Mouse (Mus musculus) hindbrain, postnatal 0 days (tissue): Measurements from ENCODE around the gene Cux2. TPM values are rescaled to one million over a fixed set of nuclear protein-coding genes. Genes with fewer than 3 reads are reported as not detected.
A peak's percentile ranks its signal among the peaks of the same experiment; 100 is the strongest.

Source experiments
- ATAC-seq: fragments of 200-750 bp; cut with Nextera tagmentation; 2 replicates; pipeline ENCODE4 v1.8.0; 2017; ENCODE audit warnings: mild to moderate bottlenecking, moderate TSS enrichment, moderate library complexity
- DNase-seq: peaks from one replicate; pipeline ENCODE4 v3.0.0-alpha.2; 2015; ENCODE audit warnings: low spot score
- H3K27ac ChIP-seq: fragments of 300-500 bp; sonication (generic); 2 replicates; pipeline ENCODE4 v1.5.1; 2014; ENCODE audit warnings: mild to moderate bottlenecking
- H3K27me3 ChIP-seq: fragments of 300-500 bp; sonication (generic); 2 replicates; pipeline ENCODE4 v1.6.1; 2014; ENCODE audit warnings: low read length, mixed read lengths; ENCODE audit not compliant: insufficient read depth
- H3K36me3 ChIP-seq: fragments of 300-500 bp; sonication (generic); 2 replicates; pipeline ENCODE4 v1.6.1; 2014; ENCODE audit warnings: low read length, mixed read lengths; ENCODE audit not compliant: insufficient read depth
- H3K4me1 ChIP-seq: fragments of 300-500 bp; sonication (generic); 2 replicates; pipeline ENCODE4 v1.6.1; 2014; ENCODE audit warnings: antibody characterized with exemption, low read length, mixed read lengths; ENCODE audit not compliant: insufficient read depth
- H3K4me2 ChIP-seq: fragments of 300-500 bp; sonication (generic); 2 replicates; pipeline ENCODE4 v1.6.1; 2014; ENCODE audit warnings: low read depth, mild to moderate bottlenecking, low read length, moderate library complexity, mixed read lengths
- H3K4me3 ChIP-seq: fragments of 300-500 bp; sonication (generic); 2 replicates; pipeline ENCODE4 v1.5.1; 2014; ENCODE audit warnings: low read length
- H3K9ac ChIP-seq: fragments of 300-500 bp; sonication (generic); replicated peaks from 2 replicates; pipeline ENCODE4 v1.6.1; 2014; ENCODE audit warnings: mild to moderate bottlenecking, low read length, moderate library complexity, mixed read lengths
- H3K9me3 ChIP-seq: fragments of 300-500 bp; sonication (generic); 2 replicates; pipeline ENCODE4 v1.6.1; 2016; ENCODE audit warnings: low read length, mixed read lengths
- CTCF ChIP-seq: IDR thresholded peaks from 2 replicates; pipeline ENCODE4 v1.5.1; 2016; ENCODE audit warnings: antibody characterized with exemption, control low read depth, low read depth
- WGBS: fragments of 180-500 bp; shearing (Covaris S2); extraction: QIAGEN DNeasy Blood & Tissue Kit; methylation state at CpG from one replicate; pipeline ENCODE4 v1.1.7; 2014; 5-methylcytosine and 5-hydroxymethylcytosine counted together
- polyA plus RNA-seq: library from polyadenylated mRNA; unstranded; fragments of >200 nt; fragmentation: Nextera tagmentation; extraction: Ambion mirVana; gene quantifications from 2 replicates; pipeline ENCODE4 v1.2.1, GENCODE M21; 2015
- total RNA-seq: library from RNA; depleted of rRNA; stranded (reverse); fragments of >200 nt; gene quantifications from 2 replicates; pipeline ENCODE4 v1.2.3, GENCODE M21; 2014

The Cux2 gene
- total and polyA plus RNA-seq, 2 experiments from 2014 or later = 15.2 to 35.4 TPM

DNA sequence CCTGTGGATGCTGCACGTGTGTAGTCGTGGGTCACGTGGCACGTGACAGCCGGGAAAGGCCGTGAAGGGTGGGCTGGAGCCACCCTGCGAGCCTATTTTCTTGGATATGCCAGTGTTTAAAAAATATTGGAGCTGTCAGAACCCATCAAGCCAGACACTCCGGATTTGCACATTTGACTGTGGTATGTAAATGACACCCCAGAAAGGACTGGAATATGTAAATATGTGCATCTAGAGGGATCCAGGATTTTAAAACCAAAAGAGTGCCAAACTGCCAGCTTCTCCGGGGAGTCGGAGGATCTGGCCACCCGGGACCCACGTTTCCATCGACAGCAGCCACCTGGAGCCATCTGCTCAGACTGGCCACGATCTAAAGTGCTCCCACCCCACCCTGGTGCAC is 145.1 kb downstream of the Cux2 start:
- Histone ChIP-seq H3K27me3 (no peaks in the 10 kb centered on the region), H3K36me3 (no peaks in the 10 kb centered on the region), H3K4me1 (no peaks in the 10 kb centered on the region), H3K4me2 (no peak overlapping the region), H3K9me3 (no peaks in the 10 kb centered on the region), H3K27ac (no peak overlapping the region), H3K4me3 (no peak overlapping the region), H3K9ac (no peak overlapping the region)
- TF ChIP-seq CTCF = no peak
- WGBS = 77% methylated on average over 14 of the region's 14 CpGs
- ATAC-seq = no peak
- no peak for DNase-seq

DNA sequence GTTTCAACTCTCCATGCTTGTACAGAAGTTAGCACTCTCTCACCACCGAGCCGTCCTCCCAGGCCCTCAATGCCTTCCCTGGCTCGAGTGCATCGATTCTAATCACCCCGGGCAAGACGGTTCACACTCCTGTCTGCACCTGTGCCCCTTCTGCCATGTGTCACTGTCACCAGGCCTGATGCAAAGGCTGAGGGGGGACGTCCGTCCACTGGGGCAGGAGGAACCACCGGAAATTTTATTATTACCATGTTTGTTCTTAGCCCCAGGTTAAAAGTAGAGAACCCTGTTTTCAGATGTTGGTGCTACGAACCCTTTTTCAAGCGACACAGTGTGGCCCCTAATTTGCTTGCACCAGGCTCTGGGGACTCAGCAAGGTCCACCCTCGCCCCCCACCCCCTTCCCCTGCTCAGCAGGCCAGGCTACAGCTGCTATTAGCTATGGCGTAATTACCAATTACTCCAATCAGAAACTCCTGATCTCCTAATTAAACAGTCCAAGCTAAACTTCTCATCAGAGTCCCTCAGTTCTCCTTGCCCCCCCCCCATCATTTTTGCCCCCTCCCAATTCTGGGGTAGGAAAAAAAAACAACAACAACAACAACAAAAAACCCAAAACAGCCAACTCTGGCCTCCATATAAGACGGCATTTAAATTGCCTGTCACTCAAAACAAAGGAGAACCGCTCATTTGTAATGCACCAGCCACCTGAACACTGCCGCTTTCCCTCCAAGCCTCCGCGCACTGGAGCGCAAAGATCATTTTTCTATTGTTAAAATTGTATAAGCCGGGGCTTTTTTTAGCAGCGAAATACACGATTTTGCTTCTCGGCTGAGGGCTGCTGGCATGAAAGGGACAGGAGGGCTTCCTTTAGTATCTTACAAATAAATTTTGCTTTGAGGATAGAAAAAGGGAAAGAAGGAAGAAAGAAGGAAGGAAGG is 146.8 kb downstream of the Cux2 start:
- no peak overlapping the region for H3K4me2 ChIP-seq
- no peak for ATAC-seq
- no peak overlapping the region for H3K9ac ChIP-seq

DNA sequence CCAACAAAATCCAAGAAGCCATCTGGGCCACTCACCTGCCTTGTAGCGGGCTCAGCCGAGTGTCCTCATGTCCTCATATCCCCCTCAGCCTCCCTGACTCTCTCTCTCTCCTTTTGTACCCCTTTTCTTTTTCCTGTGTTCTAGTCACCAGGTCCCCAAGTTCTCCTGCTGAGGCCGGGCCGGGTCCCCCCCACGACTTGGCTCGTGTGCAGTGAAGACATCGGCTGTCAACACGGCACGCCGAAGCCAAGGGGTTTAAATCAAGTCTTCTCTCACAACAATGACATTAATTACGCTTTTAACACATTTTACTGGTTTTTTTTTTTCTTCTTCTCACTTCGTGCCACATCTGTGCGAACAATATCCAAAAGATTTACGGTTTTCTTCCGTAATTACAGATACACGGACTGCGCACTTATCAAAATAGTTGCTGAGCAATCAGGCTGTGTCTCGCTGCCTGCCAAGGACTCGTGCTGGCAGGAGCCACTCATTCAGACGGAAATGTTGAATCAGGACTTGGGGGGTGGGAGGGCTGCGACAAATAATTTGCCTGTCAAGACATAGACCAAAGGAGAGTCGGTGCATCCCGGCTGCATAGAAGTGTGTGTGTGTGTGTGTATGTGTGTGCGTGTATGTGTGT is 154.7 kb downstream of the Cux2 start:
- WGBS = 24% methylated on average over 24 of the region's 24 CpGs
- Histone ChIP-seq H3K36me3 (no peaks in the 10 kb centered on the region), H3K4me1 (peaks cover 9% of the 10 kb centered on the region; the same call in 1 of the 2 replicates), H3K4me3 (no peak overlapping the region), H3K4me2 (peak overlapping the region; percentile 36; the same call in 1 of the 2 replicates), H3K9ac (0 out of 2 replicates have a peak overlapping the region, but pooled peaks have one; percentile 5), H3K27ac (no peak overlapping the region), H3K9me3 (no peaks in the 10 kb centered on the region), H3K27me3 (0 out of 2 replicates have a peak, but pooled peaks cover 3% of the 10 kb centered on the region)
- ATAC-seq (0 out of 2 replicates have a peak, but pooled peaks have one; percentile 15), DNase-seq (peak; percentile 52)
- TF ChIP-seq CTCF = no peak

More for the DNA sequence above, 146.8 kb downstream of the Cux2 start:
- H3K36me3 ChIP-seq = no peaks in the 10 kb centered on the region
- H3K9me3 ChIP-seq = no peaks in the 10 kb centered on the region
- 0 out of 2 replicates have a peak overlapping the region, but pooled peaks have one; percentile 32 for H3K27ac ChIP-seq
- H3K27me3 ChIP-seq = no peaks in the 10 kb centered on the region
- DNase-seq = no peak
- no peak for TF ChIP-seq CTCF
- WGBS = 31% methylated on average over 23 of the region's 23 CpGs
- no peaks in the 10 kb centered on the region for H3K4me1 ChIP-seq
- H3K4me3 ChIP-seq = no peak overlapping the region

DNA sequence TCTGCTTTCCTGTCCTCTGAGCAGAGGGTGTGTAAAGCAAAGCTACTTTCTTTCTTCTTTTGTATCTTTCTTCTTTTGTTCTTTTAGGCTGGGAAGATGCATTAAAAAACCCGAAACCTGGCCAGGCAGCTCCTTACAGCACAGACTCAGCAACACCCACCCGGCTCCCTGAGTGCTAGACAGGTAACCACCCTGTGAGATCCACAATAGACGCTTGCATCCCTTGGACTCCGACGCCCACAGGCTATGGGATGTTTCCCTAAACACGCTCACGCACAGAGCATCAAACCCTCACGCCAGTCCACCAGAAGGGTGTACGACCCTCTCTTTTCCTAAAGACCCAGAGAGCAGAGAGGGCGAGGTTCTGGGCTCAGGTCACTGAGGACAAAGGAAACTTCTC is 155.3 kb downstream of the Cux2 start:
- Histone ChIP-seq H3K4me3 (no peak overlapping the region), H3K4me2 (no peak overlapping the region), H3K9ac (no peak overlapping the region), H3K36me3 (no peaks in the 10 kb centered on the region), H3K27ac (no peak overlapping the region), H3K9me3 (no peaks in the 10 kb centered on the region), H3K4me1 (peaks cover 9% of the 10 kb centered on the region; the same call in 1 of the 2 replicates), H3K27me3 (0 out of 2 replicates have a peak, but pooled peaks cover 3% of the 10 kb centered on the region)
- ATAC-seq = no peak
- WGBS = 49% methylated on average over 10 of the region's 10 CpGs
- no peak for TF ChIP-seq CTCF
- no peak for DNase-seq

DNA sequence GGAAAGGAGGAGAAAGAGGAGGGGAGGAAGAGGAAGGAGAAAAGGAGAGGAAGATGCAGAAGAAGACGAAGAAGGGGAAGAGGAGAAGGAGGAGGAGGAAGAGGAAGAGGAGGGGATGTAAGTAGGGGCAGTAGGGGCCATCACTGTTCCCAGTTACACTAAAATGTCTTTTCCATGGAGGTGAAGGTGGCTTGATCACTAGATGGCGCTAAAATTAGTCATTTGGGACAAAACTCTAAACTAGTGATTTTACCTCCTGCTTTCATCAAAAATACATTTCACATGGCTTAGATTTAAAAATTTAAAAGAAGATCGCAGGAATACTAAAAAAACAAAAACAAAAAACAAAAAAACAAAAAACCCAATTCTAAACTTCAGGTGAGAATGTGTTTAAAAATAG is 156.3 kb downstream of the Cux2 start:
- Histone ChIP-seq H3K4me3 (no peak overlapping the region), H3K9ac (no peak overlapping the region), H3K9me3 (no peaks in the 10 kb centered on the region), H3K27me3 (0 out of 2 replicates have a peak, but pooled peaks cover 3% of the 10 kb centered on the region), H3K27ac (no peak overlapping the region), H3K4me1 (peaks cover 9% of the 10 kb centered on the region; the same call in 1 of the 2 replicates), H3K4me2 (no peak overlapping the region), H3K36me3 (no peaks in the 10 kb centered on the region)
- peak; percentile 80 for DNase-seq
- TF ChIP-seq CTCF = peak; percentile 66
- ATAC-seq = no peak
- 39% methylated on average over 3 of the region's 3 CpGs for WGBS

DNA sequence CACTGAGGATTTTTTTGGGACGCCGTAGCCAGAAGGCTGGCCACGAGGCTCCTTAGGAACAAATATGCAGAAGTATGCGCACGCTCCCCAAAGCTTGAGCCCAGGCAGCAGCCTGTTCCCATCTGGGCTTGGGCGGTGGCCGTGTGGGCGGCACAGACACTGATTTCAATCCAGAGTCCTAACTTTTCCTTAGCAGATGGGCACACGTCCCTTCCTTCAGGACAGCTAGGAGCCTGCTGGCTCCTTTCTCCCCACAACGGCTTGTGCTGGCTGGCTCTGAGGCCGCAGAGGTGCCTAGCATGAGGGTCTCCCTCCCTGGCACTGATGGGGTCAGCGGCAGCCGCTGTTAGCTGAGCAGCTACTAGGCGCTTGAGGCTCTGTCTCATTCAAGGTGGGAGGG is 157.6 kb downstream of the Cux2 start:
- peaks cover 9% of the 10 kb centered on the region; the same call in 1 of the 2 replicates for H3K4me1 ChIP-seq
- 0 out of 2 replicates have a peak, but pooled peaks cover 3% of the 10 kb centered on the region for H3K27me3 ChIP-seq
- H3K9me3 ChIP-seq = no peaks in the 10 kb centered on the region
- DNase-seq (no peak), ATAC-seq (no peak)
- no peak for TF ChIP-seq CTCF
- no peaks in the 10 kb centered on the region for H3K36me3 ChIP-seq
- H3K4me2 ChIP-seq = no peak overlapping the region
- no peak overlapping the region for H3K4me3 ChIP-seq
- 84% methylated on average over 14 of the region's 14 CpGs for WGBS
- H3K9ac ChIP-seq = no peak overlapping the region
- H3K27ac ChIP-seq = no peak overlapping the region
